Mouse (Mus musculus) layer of hippocampus, postnatal 25 days (tissue): ENCODE results near the gene Nr3c2. TPM values are rescaled to one million over a fixed set of nuclear protein-coding genes. Genes with fewer than 3 reads are reported as not detected.

Experiments used
- DNase-seq, 2 experiments: peaks; one replicate each; pipeline ENCODE4 v3.0.0; 2022; ENCODE audit warnings: mixed read lengths in 2 of 2, low spot score in 1 of 2; ENCODE audit errors: extremely low spot score in 1 of 2
- total RNA-seq, 2 experiments: library from RNA; stranded (reverse); gene quantifications; 2 replicates each; pipeline ENCODE4 v1.2.3; 2021

Gene Nr3c2
- total RNA-seq, 2 experiments from 2014 or later: 133 to 181 TPM

- DNase-seq: no peak
These were observed 392.9 kb downstream of the Nr3c2 start for GRCm38 (mm10) chr8:77292120-77292519.

- no peak for DNase-seq
These were observed 393.4 kb downstream of the Nr3c2 start for GRCm38 (mm10) chr8:77292649-77293048.

- DNase-seq: no peak
These were observed 395.4 kb downstream of the Nr3c2 start for GRCm38 (mm10) chr8:77294599-77294998.
